Mouse (Mus musculus) E14TG2a.4 (cell line): ENCODE data around the gene Lrrfip2.

Source experiments
- H3K27me3 ChIP-seq: 2 replicates; pipeline ENCODE4 v1.6.1; 2014; ENCODE audit warnings: low read length, control low read depth; ENCODE audit not compliant: insufficient read depth
- H3K36me3 ChIP-seq: 2 replicates; pipeline ENCODE4 v1.6.1; 2014; ENCODE audit warnings: low read length, control low read depth; ENCODE audit not compliant: insufficient read depth
- H3K4me1 ChIP-seq: replicated peaks from 2 replicates; pipeline ENCODE4 v1.6.1; 2014; ENCODE audit warnings: low read depth, low read length, control low read depth
- H3K4me3 ChIP-seq: replicated peaks from 2 replicates; pipeline ENCODE4 v1.5.1; 2014; ENCODE audit warnings: mild to moderate bottlenecking, low read length
- H3K9me3 ChIP-seq: 2 replicates; pipeline ENCODE4 v1.6.1; 2014; ENCODE audit warnings: low read length, control low read depth
- CTCF ChIP-seq: conservative IDR thresholded peaks from 2 replicates; pipeline ENCODE4 v1.5.1; 2014; ENCODE audit warnings: low read length
- NANOG ChIP-seq: IDR thresholded peaks from 2 replicates; pipeline ENCODE4 v1.6.1; 2014; ENCODE audit warnings: borderline replicate concordance, low read length, mixed read lengths
- POU5F1 ChIP-seq: IDR thresholded peaks from 2 replicates; pipeline ENCODE4 v1.6.1; 2014; ENCODE audit warnings: low read length, borderline replicate concordance

The Lrrfip2 gene

DNA sequence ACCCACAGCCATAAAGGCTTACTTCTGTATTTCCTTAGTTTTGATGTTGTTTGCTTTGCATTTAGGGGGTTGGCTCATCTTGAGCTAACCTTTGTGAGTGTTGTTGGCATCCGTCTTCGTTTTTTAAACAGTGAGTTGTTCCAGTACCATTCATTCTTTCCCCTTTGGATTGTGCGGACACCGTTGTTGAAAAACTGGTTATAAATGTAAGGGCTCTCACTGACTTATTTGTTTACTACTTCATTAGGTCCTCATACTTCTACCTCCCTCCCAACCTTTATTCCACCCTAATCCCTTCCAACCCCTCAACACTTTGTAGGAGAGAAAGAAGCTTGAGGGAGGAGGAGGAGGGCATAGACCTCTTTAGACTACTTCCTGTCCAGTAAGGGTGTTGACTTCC, 80.3 kb downstream of the Lrrfip2 start:
- Histone ChIP-seq H3K4me3 (no peak overlapping the region), H3K27me3 (no peaks in the 10 kb centered on the region), H3K4me1 (no peaks in the 10 kb centered on the region), H3K9me3 (no peaks in the 10 kb centered on the region), H3K36me3 (0 out of 2 replicates have a peak, but pooled peaks cover 7% of the 10 kb centered on the region)
- TF ChIP-seq NANOG = no peak
- TF ChIP-seq CTCF = no peak
- no peak for TF ChIP-seq POU5F1

DNA sequence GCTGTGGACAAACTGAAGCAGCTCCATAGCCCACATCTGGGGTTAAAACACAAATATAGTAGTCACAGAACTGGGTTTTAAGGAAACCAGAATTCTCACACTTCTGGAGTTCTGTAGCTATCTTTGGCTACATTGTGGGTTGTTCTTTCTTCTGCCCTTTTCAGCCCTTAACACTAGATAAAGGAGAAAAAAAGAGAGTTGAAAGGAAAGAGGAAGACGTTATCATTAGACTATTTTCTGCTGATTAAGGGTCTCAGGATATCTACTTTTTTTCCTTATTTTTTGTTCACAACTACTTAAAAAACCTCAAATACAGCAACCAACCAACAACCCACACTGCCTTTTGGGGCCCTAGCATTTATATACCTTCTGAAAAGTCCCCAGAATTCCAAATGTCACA, 80.9 kb downstream of the Lrrfip2 start:
- H3K4me3 ChIP-seq = no peak overlapping the region
- H3K27me3 ChIP-seq = no peaks in the 10 kb centered on the region
- no peaks in the 10 kb centered on the region for H3K9me3 ChIP-seq
- H3K36me3 ChIP-seq = 0 out of 2 replicates have a peak, but pooled peaks cover 7% of the 10 kb centered on the region
- TF ChIP-seq NANOG (no peak), CTCF (no peak), POU5F1 (no peak)
- no peaks in the 10 kb centered on the region for H3K4me1 ChIP-seq

DNA sequence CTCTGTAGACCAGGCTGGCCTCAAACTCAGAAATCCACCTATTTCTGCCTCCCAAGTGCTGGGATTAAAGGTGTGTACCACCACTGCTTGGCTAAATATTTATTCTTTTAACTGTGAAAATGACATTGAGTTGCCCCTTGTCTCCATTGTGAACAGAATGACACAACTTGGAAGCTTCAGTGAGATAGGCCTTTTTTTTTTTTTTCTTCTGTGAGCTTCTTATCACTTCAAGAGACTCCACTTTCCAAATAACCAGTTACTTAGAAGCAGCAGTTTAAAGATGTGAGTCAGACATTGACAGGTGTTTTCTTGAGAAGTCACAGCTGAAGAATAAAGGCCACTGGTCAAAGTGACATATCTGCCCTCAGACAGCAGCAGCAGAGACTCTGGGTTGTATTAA, 82.8 kb downstream of the Lrrfip2 start:
- no peaks in the 10 kb centered on the region for H3K4me1 ChIP-seq
- H3K36me3 ChIP-seq = 0 out of 2 replicates have a peak, but pooled peaks cover 7% of the 10 kb centered on the region
- no peak overlapping the region for H3K4me3 ChIP-seq
- TF ChIP-seq NANOG = no peak
- TF ChIP-seq CTCF = no peak
- TF ChIP-seq POU5F1 = no peak
- H3K27me3 ChIP-seq = no peaks in the 10 kb centered on the region
- no peaks in the 10 kb centered on the region for H3K9me3 ChIP-seq

DNA sequence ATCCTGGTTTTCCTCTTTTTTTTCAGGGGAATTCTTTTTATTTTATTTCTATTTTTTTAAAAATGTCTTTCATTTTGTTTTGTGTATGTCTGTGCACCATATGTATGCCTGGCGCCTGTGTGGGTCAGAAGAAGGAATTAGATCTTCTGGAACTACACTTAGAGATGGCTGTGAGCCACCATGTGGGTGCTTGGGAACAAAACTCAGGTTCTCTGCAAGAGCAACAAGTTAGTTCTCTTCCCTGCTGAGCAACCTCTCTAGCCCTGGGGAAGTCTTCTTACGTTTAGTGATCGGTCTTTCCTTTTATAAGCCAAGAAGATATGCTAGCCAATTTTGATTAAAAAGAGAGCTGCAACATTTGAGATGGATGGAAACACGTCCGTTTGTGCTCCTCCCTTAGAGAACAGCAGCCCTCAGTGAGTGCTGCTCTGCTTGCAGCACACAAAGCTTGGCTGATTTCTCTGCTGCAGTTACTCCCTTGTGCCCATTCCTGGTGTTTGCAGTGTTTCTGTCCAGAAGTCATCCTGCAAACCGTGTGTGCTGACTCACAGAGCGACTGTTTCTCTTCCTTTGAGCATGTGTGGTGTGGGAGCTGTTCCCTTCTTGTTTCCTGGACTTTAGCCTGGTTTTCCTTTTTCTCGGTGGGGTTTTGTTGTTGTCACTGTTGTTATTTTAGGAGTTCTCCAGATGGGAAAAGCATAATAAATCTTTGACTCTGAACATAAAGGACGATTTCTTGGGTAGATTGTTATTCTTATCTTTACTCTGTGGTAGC, 87.4 kb downstream of the Lrrfip2 start:
- Histone ChIP-seq H3K36me3 (peaks cover 22% of the 10 kb centered on the region), H3K4me1 (no peaks in the 10 kb centered on the region), H3K9me3 (no peaks in the 10 kb centered on the region), H3K4me3 (no peak overlapping the region), H3K27me3 (no peaks in the 10 kb centered on the region)
- TF ChIP-seq NANOG (no peak), POU5F1 (no peak), CTCF (no peak)

DNA sequence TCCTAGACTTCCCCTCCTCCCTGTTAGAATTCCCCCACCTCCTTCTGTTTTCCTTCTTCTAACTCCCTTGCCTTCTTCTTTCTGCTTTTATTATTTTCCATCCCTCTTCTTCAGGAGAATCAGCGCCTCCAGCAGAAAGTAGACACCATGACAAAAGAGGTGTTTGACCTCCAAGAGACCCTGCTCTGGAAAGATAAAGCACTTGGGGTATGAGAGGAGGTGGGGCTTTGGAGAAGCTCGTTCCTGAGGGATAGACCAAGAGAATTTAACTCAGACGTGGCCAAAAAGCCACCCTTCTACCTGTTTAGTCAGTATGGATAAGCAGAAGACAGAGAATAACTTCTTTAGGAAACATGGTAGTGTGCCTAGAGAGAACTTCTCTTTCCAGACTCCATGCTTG, 90.3 kb downstream of the Lrrfip2 start:
- no peaks in the 10 kb centered on the region for H3K27me3 ChIP-seq
- no peaks in the 10 kb centered on the region for H3K9me3 ChIP-seq
- no peak for TF ChIP-seq NANOG
- H3K4me3 ChIP-seq = no peak overlapping the region
- peaks cover 25% of the 10 kb centered on the region for H3K36me3 ChIP-seq
- no peaks in the 10 kb centered on the region for H3K4me1 ChIP-seq

DNA sequence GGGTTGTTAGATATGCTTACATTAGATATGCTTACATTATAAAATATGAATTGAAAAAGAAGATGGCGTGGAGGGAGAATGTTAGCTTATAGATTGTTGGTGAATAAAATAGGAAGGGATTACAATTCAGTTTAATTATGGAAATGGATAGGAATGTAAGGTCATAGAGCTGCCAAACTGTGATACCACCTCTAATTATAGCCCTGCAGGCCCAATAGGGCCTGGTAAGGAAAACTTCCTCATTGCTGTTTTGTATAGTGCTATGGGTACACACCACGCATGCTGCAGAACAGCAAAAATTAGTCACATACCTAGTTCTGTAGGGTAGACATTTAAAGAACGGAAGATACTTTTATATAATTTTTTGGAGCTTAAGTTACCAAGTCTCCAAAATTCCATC, 90.8 kb downstream of the Lrrfip2 start:
- Histone ChIP-seq H3K27me3 (no peaks in the 10 kb centered on the region), H3K9me3 (no peaks in the 10 kb centered on the region), H3K36me3 (peaks cover 26% of the 10 kb centered on the region), H3K4me1 (no peaks in the 10 kb centered on the region), H3K4me3 (no peak overlapping the region)
- TF ChIP-seq POU5F1 = no peak

DNA sequence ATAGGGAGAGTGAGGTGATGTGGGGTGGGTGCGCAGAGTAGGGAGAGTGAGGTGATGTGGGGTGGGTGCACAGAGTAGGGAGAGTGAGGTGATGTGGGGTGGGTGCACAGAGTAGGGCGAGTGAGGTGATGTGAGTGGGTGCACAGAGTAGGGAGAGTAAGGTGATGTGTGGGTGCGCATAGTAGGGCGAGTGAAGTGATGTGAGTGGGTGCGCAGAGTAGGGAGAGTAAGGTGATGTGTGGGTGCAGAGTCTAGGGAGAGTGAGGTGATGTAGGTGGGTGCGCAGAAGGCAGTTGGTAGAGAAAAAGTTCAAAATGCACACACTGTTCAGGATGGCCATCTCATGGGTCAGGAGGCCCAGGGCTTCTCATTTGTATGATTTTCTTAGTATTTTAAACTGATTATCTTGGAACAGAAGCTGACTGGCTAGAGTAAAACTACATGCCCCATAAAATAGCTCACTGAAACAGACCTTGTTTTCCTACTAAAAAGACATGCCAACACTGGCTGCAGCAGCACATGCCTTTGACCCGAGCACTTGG, 91.8 kb downstream of the Lrrfip2 start:
- Histone ChIP-seq H3K36me3 (peaks cover 34% of the 10 kb centered on the region), H3K4me3 (no peak overlapping the region)
- no peak for TF ChIP-seq NANOG
- TF ChIP-seq POU5F1 = no peak
- TF ChIP-seq CTCF = no peak

DNA sequence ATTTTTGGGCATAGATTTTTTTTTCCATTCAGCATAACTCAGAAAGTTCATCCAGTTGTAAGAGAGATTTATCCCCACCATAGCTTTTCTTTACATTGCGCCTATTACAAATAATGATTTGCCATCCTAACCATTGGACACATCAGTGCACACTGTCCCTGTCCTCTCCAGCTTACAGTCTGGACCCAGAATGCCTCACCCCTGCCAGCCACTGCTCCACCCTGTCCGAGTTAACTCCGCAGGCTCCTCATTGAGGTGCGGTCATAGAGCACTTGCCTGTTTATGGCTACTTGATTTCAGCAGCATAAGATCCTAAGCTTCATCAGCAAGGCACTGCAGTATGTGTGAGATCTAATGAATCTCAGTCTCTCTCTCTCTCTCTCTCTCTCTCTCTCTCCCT, 93.0 kb downstream of the Lrrfip2 start:
- H3K4me1 ChIP-seq = no peaks in the 10 kb centered on the region
- H3K36me3 ChIP-seq = peaks cover 35% of the 10 kb centered on the region
- H3K4me3 ChIP-seq = no peak overlapping the region
- no peak for TF ChIP-seq POU5F1
- TF ChIP-seq NANOG = no peak
- TF ChIP-seq CTCF = no peak
- H3K27me3 ChIP-seq = no peaks in the 10 kb centered on the region
- no peaks in the 10 kb centered on the region for H3K9me3 ChIP-seq

More for the DNA sequence above, 91.8 kb downstream of the Lrrfip2 start:
- H3K27me3 ChIP-seq = no peaks in the 10 kb centered on the region
- no peaks in the 10 kb centered on the region for H3K9me3 ChIP-seq
- H3K4me1 ChIP-seq = no peaks in the 10 kb centered on the region

DNA sequence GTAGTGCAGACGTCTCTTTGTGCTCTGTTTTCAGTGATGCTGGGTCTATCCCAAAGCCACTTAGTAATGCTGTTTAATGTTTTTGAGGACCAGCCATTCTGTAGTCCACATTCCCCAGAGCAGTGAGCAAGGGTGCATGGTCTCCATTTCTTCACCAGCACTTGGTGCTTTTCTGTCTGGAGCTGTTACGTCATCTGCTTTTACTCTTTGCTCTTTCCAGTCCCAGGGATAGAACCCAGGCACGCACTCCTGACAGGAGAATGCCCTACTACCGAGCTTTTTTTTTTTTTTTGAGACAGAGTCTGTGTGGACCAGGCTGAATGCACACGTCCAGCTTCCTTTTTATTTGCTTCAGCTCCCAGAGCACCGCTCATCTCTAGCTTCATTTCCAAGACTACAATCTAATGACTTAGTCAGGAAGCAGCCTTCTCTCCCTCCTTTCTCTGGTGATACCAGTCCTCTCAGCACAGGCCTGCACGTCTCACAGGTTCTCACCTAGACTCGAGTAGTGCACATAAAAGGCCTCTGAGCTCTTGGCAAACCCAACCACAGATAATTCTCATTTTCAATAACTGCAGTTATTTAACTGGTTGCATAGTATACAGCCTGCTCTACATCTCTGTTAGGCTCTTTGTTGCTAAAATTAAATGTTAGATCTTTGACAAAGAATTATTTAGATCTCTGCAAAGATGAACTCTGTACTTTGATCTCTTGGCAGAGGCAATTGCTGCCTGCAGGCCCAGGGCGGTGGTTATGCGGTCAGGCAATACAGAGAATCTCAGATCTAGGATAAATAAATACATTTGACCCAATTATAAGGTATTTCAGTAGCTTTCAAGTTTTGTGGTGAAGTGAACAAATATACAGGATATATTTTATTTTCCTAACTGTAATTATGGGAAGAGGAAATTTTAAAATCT, 94.0 kb downstream of the Lrrfip2 start:
- no peak overlapping the region for H3K4me3 ChIP-seq
- no peaks in the 10 kb centered on the region for H3K9me3 ChIP-seq
- TF ChIP-seq CTCF = no peak
- no peak for TF ChIP-seq POU5F1
- TF ChIP-seq NANOG = no peak
- H3K4me1 ChIP-seq = no peaks in the 10 kb centered on the region
- peaks cover 37% of the 10 kb centered on the region for H3K36me3 ChIP-seq
- no peaks in the 10 kb centered on the region for H3K27me3 ChIP-seq
